Mouse (Mus musculus) kidney, adult 2 months (tissue): Measurements from ENCODE around the gene Pxn. TPM values are rescaled to one million over a fixed set of nuclear protein-coding genes. Genes with fewer than 3 reads are reported as not detected.

Source experiments
- DNase-seq: peaks from one replicate; pipeline ENCODE4 v3.0.0; 2021
- H3K27ac ChIP-seq: fragments of 200-500 bp; 2 replicates; pipeline ENCODE4 v1.5.1; 2012; ENCODE audit warnings: low read depth, low read length, control low read depth, inconsistent platforms; ENCODE audit not compliant: insufficient read depth
- H3K27me3 ChIP-seq: fragments of 200-500 bp; replicated peaks from 2 replicates; pipeline ENCODE4 v1.6.1; 2012; ENCODE audit warnings: mild to moderate bottlenecking, moderate library complexity, low read length, inconsistent platforms; ENCODE audit not compliant: control insufficient read depth, insufficient read depth
- H3K36me3 ChIP-seq: fragments of 200-500 bp; 2 replicates; pipeline ENCODE4 v1.6.1; 2012; ENCODE audit warnings: mild to moderate bottlenecking, moderate library complexity, low read length, inconsistent platforms; ENCODE audit not compliant: control insufficient read depth, insufficient read depth
- H3K4me1 ChIP-seq: fragments of 200-500 bp; 2 replicates; pipeline ENCODE4 v1.6.1; 2011; ENCODE audit warnings: low read length; ENCODE audit not compliant: control insufficient read depth, insufficient read depth
- H3K4me3 ChIP-seq: fragments of 200-500 bp; 2 replicates; pipeline ENCODE4 v1.5.1; 2011; ENCODE audit warnings: mild to moderate bottlenecking, low read depth, low read length, control low read depth; ENCODE audit not compliant: insufficient read depth
- CTCF ChIP-seq: fragments of 200-500 bp; conservative IDR thresholded peaks from 2 replicates; pipeline ENCODE4 v1.5.1; 2011; ENCODE audit warnings: low read depth, mild to moderate bottlenecking, control low read depth, low read length, moderate library complexity, mixed read lengths; ENCODE audit not compliant: insufficient read depth, insufficient read length
- POLR2A ChIP-seq: fragments of 200-500 bp; IDR thresholded peaks from one replicate; pipeline ENCODE4 v1.6.1; 2011; ENCODE audit warnings: low read depth, low read length, control low read depth
- WGBS: fragments of 180-500 bp; shearing (Covaris S2); methylation state at CpG from one replicate; pipeline ENCODE4 v1.1.7; 2018; 5-methylcytosine and 5-hydroxymethylcytosine counted together
- polyA plus RNA-seq: library from polyadenylated mRNA; depleted of rRNA; stranded (reverse); fragments of >200 nt; gene quantifications from 2 replicates; pipeline ENCODE4 v1.2.3, GENCODE M21; 2012

Gene Pxn
- polyA plus RNA-seq, 1 experiment = 101 TPM

DNA sequence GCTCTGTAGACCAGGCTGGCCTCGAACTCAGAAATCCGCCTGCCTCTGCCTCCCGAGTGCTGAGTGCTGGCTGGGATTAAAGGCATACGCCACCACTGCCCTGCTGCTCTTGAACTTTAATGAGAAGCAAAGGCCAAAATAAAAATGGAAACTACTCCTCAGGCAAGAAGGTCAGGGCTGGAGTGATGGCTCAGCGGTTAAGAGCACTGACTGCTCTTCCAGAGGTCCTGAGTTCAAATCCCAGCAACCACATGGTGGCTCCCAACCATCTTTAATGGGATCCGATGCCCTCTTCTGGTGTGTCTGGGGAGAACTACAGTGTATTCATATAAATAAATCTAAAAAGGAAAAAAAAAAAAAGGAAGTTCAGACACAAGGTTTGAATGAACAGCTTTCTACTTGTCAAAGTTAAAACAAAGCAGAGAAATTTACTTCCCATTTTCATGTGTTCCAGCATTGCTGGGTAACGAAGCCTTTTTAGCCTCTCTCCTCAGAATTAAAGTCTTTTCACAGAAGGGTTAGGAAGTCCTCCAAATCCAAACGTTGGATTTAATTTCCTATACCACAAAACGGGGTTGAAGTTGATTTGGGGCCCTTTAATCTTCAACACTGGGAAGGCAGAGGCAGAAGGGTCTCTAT is 18.4 kb upstream of the Pxn start:
- Histone ChIP-seq H3K27me3 (no peaks in the 10 kb centered on the region), H3K4me3 (no peak overlapping the region), H3K36me3 (no peaks in the 10 kb centered on the region), H3K4me1 (peaks cover 11% of the 10 kb centered on the region; the same call in 1 of the 2 replicates), H3K27ac (no peak overlapping the region)
- DNase-seq = no peak
- WGBS = 80% methylated on average over 9 of the region's 9 CpGs
- TF ChIP-seq CTCF = no peak
- no peak for TF ChIP-seq POLR2A

- H3K36me3 ChIP-seq = no peaks in the 10 kb centered on the region
- H3K27me3 ChIP-seq = no peaks in the 10 kb centered on the region
- H3K4me3 ChIP-seq = peak overlapping the region; percentile 65
- peak; percentile 94 for TF ChIP-seq POLR2A
- TF ChIP-seq CTCF = no peak
- WGBS = under 1% methylated on average over 38 of the region's 39 CpGs
- DNase-seq = peak; percentile 89
- H3K27ac ChIP-seq = peak overlapping the region; percentile 100
- H3K4me1 ChIP-seq = peaks cover 11% of the 10 kb centered on the region; the same call in 1 of the 2 replicates
These were observed 17.4 kb upstream of the Pxn start for GRCm38 (mm10) chr5:115488841-115489698.

DNA sequence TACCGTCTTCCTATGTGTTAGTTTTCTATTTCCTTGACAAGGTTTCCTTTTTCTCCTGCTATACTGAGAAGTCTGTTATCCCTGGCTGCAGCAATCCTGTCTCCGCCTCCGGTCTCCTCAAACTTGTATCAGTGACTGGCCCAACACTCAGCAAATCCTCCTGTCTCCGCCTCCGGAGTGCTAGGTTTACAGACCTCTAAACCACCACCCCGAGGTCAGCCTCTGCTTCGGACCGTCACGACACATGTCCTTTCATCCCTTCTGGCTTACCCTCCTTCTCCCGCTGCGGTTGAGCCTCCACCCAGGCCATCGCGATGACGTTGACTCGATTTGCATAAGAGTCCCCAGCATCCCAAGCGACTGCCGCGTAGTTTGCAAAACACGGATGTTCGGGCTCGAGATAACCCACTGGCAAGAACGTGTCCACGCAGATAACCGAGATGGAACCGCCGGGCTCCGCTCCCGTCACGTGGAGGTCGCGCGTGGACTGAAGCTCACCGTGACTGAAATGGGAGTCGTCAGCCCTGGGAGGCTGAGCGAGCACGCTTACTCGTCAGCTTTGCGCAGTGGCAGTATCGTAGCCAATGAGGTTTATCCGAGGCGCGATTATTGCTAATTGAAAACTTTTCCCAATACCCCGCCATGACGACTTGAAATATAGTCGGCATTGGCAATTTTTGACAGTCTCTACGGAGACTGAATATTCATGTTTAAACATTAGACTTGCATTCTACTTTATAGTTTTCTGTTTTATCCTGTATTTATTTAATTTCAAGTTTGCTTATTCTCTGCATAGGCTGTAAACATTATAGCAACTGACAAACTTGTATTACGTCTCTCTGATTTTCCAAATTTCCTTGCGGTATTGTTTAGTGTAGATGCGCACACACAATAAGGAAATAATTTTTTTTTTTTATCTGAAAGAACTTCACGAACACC is 16.5 kb upstream of the Pxn start:
- peak; percentile 97 for TF ChIP-seq POLR2A
- no peak for TF ChIP-seq CTCF
- DNase-seq = peak; percentile 93
- no peaks in the 10 kb centered on the region for H3K36me3 ChIP-seq
- under 1% methylated on average over 50 of the region's 50 CpGs for WGBS
- peaks cover 8% of the 10 kb centered on the region; the same call in 1 of the 2 replicates for H3K4me1 ChIP-seq
- H3K27me3 ChIP-seq = no peaks in the 10 kb centered on the region
- peak overlapping the region; percentile 65 for H3K4me3 ChIP-seq
- peak overlapping the region; percentile 100 for H3K27ac ChIP-seq

- TF ChIP-seq CTCF = no peak
- TF ChIP-seq POLR2A = no peak
- no peak overlapping the region for H3K4me3 ChIP-seq
- no peak for DNase-seq
- H3K27ac ChIP-seq = no peak overlapping the region
- WGBS = 5% methylated on average over 8 of the region's 8 CpGs
- no peaks in the 10 kb centered on the region for H3K27me3 ChIP-seq
- H3K36me3 ChIP-seq = no peaks in the 10 kb centered on the region
- peaks cover 5% of the 10 kb centered on the region; the same call in 1 of the 2 replicates for H3K4me1 ChIP-seq
These were observed 15.9 kb upstream of the Pxn start for GRCm38 (mm10) chr5:115490638-115491000.

DNA sequence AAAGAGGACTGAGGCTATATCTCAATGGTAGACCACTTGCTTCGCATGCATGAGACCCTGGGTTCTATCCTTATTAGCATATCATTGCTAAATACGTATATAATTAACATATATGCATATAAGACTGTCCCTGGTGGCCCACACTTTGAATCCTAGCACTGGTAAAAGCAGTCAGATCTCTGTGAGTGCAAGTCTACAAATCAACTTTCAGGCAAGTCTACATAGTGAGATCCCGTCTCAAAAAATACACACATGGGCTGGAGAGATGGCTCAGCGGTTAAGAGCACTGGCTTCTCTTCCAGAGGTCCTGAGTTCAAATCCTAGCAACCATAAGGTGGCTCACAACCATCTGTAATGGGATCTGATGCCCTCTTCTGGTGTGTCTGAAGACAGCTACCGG is 15.4 kb upstream of the Pxn start:
- Histone ChIP-seq H3K4me3 (no peak overlapping the region), H3K27me3 (no peaks in the 10 kb centered on the region), H3K27ac (no peak overlapping the region), H3K36me3 (no peaks in the 10 kb centered on the region), H3K4me1 (peaks cover 5% of the 10 kb centered on the region; the same call in 1 of the 2 replicates)
- DNase-seq = no peak
- TF ChIP-seq POLR2A (no peak), CTCF (no peak)
- 31% methylated on average over 5 of the region's 5 CpGs for WGBS

- peak; percentile 69 for DNase-seq
- H3K27me3 ChIP-seq = no peaks in the 10 kb centered on the region
- WGBS = 3% methylated on average over 28 of the region's 28 CpGs
- peak overlapping the region; percentile 26 for H3K4me3 ChIP-seq
- TF ChIP-seq POLR2A = no peak
- TF ChIP-seq CTCF = no peak
- H3K4me1 ChIP-seq = peaks cover 5% of the 10 kb centered on the region; the same call in 1 of the 2 replicates
- no peaks in the 10 kb centered on the region for H3K36me3 ChIP-seq
- no peak overlapping the region; the same call in 1 of the 2 replicates for H3K27ac ChIP-seq
These were observed 14.6 kb upstream of the Pxn start for GRCm38 (mm10) chr5:115491771-115492322.
